Mouse (Mus musculus): Measurements from ENCODE around the gene Chrdl2.
"Not testable (repeated sequence)": the region's sequence is repeated elsewhere in the genome, so short reads cannot be mapped to it uniquely, and the experiment has no call there.

Chrdl2 gene

GRCm38 (mm10) chr7:100005790-100006189 lies at the start of gene Chrdl2:
Chrdl2 (plus strand) TSS chr7:100006172.
- DNase-seq = no peak

DNA sequence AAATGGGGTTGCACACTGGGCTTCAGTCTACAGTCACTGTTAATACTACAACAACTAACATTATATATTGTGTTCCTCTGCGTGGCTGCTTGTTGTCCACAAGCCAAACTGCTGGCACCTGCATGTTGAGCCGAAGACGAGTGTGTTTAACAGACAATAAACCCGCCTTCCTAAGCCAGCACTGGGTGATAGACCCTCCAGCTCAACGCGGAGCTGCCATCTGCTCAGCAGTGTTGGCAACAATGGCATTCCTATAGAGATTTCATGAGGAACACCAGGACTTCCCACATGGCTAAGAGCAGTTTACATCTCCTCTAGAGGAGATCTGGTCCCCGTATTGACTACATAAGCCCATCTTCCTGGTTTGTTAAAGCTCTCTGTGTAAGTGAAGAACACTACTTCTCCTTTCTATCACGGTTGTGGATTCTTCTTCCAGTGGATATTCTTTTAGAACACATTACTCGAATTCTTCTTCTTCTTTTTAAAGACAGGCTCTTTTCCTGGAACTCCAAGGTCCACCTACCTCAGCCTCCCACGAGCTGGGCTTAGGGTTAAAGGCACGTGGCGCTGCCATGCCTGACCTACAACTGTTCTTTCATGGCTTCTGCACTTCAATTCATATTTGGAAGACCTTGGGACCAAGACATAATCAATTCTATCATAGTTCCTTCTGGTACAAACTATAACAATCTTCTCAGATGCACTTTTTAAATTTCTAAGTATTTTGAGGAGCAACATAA lies 48.6 kb upstream of the Chrdl2 start:
- no peak for DNase-seq

DNA sequence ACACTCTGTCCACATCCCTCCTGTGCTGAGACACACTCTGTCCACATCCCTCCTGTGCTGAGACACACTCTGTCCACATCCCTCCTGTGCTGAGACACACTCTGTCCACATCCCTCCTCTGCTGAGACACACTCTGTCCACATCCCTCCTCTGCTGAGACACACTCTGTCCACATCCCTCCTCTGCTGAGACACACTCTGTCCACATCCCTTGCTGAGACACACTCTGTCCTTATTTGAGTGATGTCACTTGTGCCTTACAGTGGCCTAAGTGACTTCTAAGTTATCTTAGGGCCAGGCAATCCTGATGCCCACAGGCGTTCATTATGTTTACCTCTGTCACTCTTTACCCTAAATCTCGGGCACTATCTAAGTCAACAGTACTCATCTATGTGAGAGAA lies 45.4 kb upstream of the Chrdl2 start:
- DNase-seq = not testable (repeated sequence)

- no peak for DNase-seq
These were observed 44.5 kb upstream of the Chrdl2 start for GRCm38 (mm10) chr7:99961518-99961917.

DNA sequence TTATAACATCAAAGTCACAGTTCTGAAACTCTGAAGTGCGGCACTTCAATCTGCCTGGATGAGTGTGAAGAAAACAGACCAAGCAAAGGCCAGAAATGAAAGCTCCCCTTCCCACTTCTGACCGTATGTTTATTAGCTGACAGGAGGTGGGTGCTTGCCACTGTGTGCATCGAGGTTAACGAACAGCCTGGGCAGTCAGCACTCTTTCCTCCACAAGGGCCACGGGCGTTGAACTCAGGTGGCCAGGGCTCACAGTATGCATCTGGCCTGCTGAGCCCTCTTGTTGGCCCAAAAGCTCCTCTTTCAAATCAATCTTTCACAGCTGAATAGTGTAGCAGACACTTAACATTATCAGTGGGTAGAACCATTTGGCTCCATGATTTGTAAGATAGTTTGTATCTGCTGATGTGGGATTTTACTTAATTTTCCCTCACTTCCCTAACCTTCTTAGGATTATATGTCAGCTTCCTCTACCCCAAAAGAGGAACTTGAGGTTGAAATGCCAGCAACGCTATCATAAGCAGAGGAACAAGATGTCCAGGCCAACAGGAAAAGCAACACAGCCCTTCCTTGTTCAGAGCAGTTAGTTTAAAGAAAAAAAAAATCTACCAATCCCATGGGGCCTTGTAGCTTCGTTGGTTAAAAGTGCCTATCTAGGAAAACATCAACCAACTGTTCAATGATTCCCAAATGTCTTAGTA lies 43.3 kb upstream of the Chrdl2 start:
- DNase-seq = no peak

GRCm38 (mm10) chr7:99963237-99963860 lies 42.6 kb upstream of the Chrdl2 start:
- DNase-seq = no peak

GRCm38 (mm10) chr7:99965020-99965841 lies 40.7 kb upstream of the Chrdl2 start:
- DNase-seq = no peak

GRCm38 (mm10) chr7:99966011-99966721 lies 39.8 kb upstream of the Chrdl2 start:
- no peak for DNase-seq

- DNase-seq = no peak
These were observed 36.8 kb upstream of the Chrdl2 start for GRCm38 (mm10) chr7:99969151-99969550.

DNA sequence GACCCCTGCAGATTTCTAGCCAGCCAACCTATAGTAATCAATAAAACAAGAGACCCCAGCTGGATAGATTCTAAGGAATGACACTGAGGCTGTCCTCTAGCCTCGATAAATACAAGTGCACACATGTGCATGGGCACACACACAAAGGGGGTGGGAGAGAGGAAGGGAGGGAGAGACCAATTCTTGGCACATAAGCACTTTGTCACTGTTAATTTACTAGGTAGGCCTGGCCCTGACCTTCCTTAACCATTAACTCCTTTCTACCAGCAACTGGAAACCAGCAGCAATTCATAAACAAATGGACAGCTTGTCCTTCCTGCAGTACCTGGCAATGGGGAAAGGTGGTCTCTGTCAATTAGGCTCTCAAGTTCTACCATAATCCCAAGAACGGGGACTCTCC lies 34.0 kb upstream of the Chrdl2 start:
- no peak for DNase-seq

- not testable (repeated sequence) for DNase-seq
These were observed 33.1 kb upstream of the Chrdl2 start for GRCm38 (mm10) chr7:99972912-99973311.

DNA sequence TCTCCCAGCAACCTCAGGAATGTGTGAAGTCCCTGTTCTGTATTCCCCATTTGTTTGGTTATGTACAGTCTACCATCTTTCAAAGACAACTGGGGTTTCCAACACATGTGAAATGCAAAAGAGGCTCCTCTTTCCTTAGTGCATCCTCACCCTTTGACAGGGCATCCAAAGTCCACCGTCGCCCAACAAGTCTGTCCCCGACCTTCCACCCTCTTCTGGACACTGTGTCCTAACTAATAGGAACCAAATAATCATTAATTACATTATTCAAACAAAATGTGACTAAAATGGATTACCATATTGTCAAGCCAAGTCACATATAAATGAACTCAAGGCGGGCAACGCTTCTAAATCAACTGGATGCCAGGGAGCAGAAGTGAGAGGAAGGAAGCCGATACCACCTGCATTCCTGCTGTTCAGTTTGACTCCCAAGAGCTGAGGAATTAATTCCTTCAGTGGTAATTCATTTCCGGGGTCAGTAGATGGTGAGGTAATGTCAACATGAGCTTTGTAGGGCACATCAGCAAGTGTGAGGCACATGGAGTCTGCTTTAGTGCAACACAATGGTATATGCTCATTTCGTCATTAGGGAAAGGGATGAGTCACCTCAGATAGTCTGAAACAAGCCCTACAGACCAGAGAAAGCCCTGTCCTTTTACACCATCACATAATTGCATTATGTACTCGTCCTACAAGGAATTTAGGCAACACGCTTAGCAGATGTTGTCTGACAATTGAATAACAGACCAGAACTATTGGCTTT lies 31.6 kb upstream of the Chrdl2 start:
- no peak for DNase-seq

GRCm38 (mm10) chr7:99975819-99976575 lies 30.0 kb upstream of the Chrdl2 start:
- DNase-seq = peak; percentile 20

DNA sequence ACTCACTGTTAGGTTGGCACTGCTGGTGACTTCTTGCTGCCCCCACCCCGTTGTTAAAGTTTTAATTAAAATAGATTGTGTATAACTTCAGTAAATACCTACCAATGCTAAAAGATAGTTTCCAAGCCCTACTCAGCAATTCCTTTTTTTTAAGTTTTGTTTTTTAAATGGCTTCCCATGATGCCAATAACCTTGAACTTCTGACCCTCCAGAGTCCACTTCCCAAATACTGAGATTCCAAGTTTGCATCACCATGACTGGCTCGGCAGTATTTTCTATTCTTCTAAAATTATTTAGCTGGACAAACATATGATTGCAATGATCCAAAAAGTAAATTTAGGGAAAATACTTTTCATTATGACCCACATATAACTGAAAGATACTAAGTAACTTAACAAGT lies 27.9 kb upstream of the Chrdl2 start:
- no peak for DNase-seq

DNA sequence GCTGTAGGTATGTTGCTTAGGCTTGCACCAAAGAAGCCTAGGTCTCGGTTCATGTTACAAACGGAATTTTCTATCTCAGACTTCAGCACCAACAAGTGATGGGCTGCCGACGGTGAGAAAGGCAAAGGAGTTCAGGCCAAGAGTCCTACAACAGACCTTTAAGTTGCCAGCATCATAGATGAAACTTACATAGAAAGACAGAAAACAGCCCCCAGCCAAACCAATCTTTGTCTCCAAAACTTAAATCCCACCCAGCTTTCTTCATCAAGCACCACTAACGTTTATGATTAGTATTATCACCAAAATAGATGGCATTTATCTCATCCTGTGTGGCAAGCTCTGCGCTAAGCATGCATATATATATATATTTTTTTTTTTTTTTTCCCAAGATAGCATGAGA lies 26.9 kb upstream of the Chrdl2 start:
- DNase-seq = no peak

DNA sequence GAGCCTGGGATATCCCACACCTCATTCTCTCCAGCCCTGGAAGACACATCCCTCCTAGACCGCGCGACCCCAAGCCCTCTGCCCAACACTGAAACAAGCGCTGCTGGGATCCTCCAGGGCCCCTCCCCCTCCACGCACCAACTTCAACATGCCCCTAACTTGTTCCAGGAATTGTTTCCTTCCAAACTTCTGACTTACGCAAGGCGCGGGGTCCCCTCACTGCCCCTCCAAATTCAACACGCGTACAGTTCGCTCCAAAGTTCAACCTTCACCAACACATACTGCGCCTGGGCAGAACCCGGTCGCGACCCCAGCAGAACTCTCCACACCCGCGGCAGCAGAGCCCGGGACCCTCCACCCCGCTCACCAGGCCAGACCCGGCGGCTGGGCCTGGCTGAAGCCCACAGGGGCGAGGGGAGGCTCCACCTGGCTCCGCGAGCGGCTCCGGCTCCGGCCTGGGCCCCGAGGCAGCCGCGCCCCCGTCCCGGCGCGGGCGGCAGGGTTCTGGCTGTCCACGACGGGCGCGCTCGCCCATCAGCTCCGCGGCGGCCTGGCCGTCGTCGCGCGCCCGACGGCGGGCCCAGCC lies 26.3 kb upstream of the Chrdl2 start:
- DNase-seq = peak; percentile 54

DNA sequence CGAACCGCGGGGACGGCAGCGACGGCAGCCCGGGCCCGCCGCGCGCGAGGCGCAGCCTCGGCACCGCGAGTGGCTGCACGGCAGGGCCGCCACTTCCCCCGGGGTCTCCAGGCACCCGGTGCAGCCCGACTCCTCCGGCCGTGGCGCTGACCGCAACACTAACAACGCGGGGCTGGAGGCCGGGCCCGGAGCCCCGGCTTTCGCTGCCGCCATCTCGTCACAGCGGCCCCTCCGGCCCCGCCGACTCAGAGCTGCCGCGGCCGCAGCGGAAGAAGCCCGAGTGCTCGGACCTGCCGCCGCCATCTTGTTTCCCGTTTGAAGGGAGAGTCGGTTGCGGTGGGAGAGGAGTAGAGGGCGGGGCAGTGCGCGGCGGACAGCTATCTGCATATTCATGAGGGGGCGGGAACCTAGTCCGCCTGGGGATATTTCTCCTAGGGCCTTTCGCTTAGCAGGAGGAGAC lies 25.8 kb upstream of the Chrdl2 start, which contains the start of gene Rnf169:
TSS of gene Rnf169 (minus strand) at position 317 of the 460 bp plus-strand sequence.
- DNase-seq = peak; percentile 91

DNA sequence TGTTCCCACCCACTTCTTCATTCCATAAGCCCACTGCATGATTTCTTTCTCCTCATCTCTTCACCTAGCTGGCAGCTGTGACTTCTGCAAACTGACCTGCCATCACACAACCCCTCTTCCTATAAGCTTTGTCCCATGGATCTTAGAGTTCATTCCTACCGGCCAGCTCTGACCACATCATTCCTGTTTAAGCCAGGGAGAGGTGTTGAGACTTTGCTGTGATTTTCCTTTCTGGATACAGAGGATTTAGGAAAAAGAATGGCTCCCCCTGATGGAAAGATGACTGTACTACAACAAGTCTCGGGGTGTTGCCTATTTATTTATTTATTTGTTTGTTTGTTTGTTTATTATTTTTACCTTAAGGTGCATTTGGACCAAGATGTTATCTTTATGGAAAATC lies 24.7 kb upstream of the Chrdl2 start:
- peak; percentile 38 for DNase-seq

- no peak for DNase-seq
These were observed 23.4 kb upstream of the Chrdl2 start for GRCm38 (mm10) chr7:99982256-99983242.
